Mouse (Mus musculus) hematopoietic multipotent progenitor cell, adult 10-12 weeks (in vitro differentiated cells): ENCODE measurements around the gene Tpbg. TPM values are rescaled to one million over a fixed set of nuclear protein-coding genes. Genes with fewer than 3 reads are reported as not detected.

Experiments used
- polyA plus RNA-seq: library from polyadenylated mRNA; stranded (reverse); fragments of >175 nt; gene quantifications from 2 replicates; pipeline ENCODE4 v1.2.3, GENCODE M21; 2012; ENCODE audit warnings: low replicate concordance

The Tpbg gene
- 0.11 and 0.15 TPM in 2 replicates for polyA plus RNA-seq

GRCm38 (mm10) chr9:85842351-85843011 lies at the start of gene Tpbg:
TSS of gene Tpbg (plus strand) at chr9:85842380.

Other genes with a start within 250 kb of the Tpbg start
- 10.0 and 12.1 TPM in 2 replicates for gene Ibtk, start 93.0 kb upstream of the Tpbg start, polyA plus RNA-seq